10 mouse cellular contexts compared by ENCODE assay signal in the genomic region with DNA sequence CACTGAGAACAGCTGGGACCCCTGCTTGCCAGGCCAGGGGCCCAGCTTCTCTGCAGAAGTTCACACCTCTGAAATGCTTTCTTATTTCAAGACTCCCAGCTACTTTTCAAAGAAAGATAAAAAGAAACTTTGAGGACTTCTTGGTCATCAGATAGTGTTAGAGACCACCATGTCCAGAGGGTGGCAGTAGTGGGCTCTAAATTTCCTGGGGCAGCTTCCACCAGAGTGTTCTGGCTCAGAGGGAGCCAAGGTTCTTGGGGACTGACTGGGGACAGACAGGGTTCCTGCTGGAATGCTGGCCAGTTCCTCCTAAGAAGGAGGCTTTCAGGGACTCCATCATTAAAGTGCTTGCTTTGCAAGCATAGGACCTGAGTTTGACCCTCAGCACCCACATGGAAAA. TPM values are rescaled to one million over a fixed set of nuclear protein-coding genes. Genes with fewer than 3 reads are reported as not detected.
A peak's percentile ranks its signal among the peaks of the same experiment; 100 is the strongest.
DNase-seq lines count a peak whose midpoint lies in the region; ATAC-seq and TF ChIP-seq lines count a peak whose summit lies in the region.
"Had no signal": no experiment of that assay in that cellular context is flagged by ENCODE, and none has a peak within 500 bp of the region (broad histone marks: within the 10 kb centered on the region; RNA-seq: fewer than 3 reads in every experiment).

No protein-coding gene starts in this region.

- no peaks in the 10 kb centered on the region for H3K27me3 ChIP-seq in kidney, postnatal 0 days (ENCODE audit: insufficient read depth, low read length)
- H3K27me3 ChIP-seq in kidney, embryonic 15.5 days = no peaks in the 10 kb centered on the region; the same call in 1 of the 2 replicates
- 0 out of 2 replicates have a peak, but pooled peaks cover 2% of the 10 kb centered on the region for H3K27me3 ChIP-seq in intestine, embryonic 15.5 days (replicated peaks)

- no peaks in the 10 kb centered on the region for H3K36me3 ChIP-seq in kidney, postnatal 0 days (ENCODE audit: insufficient read depth, low read length)
- H3K36me3 ChIP-seq in kidney, embryonic 15.5 days = no peaks in the 10 kb centered on the region
- H3K36me3 ChIP-seq in intestine, embryonic 15.5 days = no peaks in the 10 kb centered on the region

- H3K4me2 ChIP-seq in kidney, postnatal 0 days (ENCODE audit: low read length) = no peak overlapping the region
- no peak overlapping the region for H3K4me2 ChIP-seq in kidney, embryonic 15.5 days
- no peak overlapping the region for H3K4me2 ChIP-seq in intestine, embryonic 15.5 days (replicated peaks)

- peak; percentile 13 to 53 for DNase-seq in adrenal gland, adult (ENCODE audit: inconsistent age in 2 of 2, low spot score in 1 of 2)
- no peak for DNase-seq in adrenal gland, adult 18-20 months (ENCODE audit: low spot score in 2 of 2)
- DNase-seq in kidney, postnatal 0 days (ENCODE audit: low spot score) = peak; percentile 45
- DNase-seq in thymus, postnatal 0 days (ENCODE audit: low spot score) = peak; percentile 23
- DNase-seq in thymus, postnatal 36 days = no peak

- no peak overlapping the region for H3K27ac ChIP-seq in kidney, postnatal 0 days
- no peak overlapping the region for H3K27ac ChIP-seq in kidney, embryonic 15.5 days
- H3K27ac ChIP-seq in intestine, embryonic 15.5 days = no peak overlapping the region

- no peak for ATAC-seq in kidney, postnatal 0 days (replicated peaks; ENCODE audit: low FRiP score, low read depth)
- no peak for ATAC-seq in kidney, embryonic 15.5 days (replicated peaks; ENCODE audit: low FRiP score)
- ATAC-seq in megakaryocyte-erythroid progenitor cell, adult 5-6 weeks (replicated peaks; ENCODE audit: low FRiP score, low TSS enrichment, poor library complexity, severe bottlenecking) = 0 out of 2 replicates have a peak, but pooled peaks have one; percentile 30
- no peak for ATAC-seq in intestine, embryonic 15.5 days

- peak; percentile 54 for TF ChIP-seq CTCF in kidney, postnatal 0 days (IDR thresholded peaks at IDR 0.05; ENCODE audit: low read depth)

- no peak overlapping the region for H3K9ac ChIP-seq in kidney, postnatal 0 days (ENCODE audit: low read depth, low read length)
- H3K9ac ChIP-seq in kidney, embryonic 15.5 days = no peak overlapping the region
- H3K9ac ChIP-seq in intestine, embryonic 15.5 days = no peak overlapping the region

- no peaks in the 10 kb centered on the region for H3K4me1 ChIP-seq in kidney, postnatal 0 days (replicated peaks; ENCODE audit: insufficient read depth, low read length)
- no peaks in the 10 kb centered on the region for H3K4me1 ChIP-seq in kidney, embryonic 15.5 days
- no peaks in the 10 kb centered on the region for H3K4me1 ChIP-seq in intestine, embryonic 15.5 days (replicated peaks)

- no peaks in the 10 kb centered on the region for H3K9me3 ChIP-seq in kidney, postnatal 0 days (replicated peaks; ENCODE audit: low read length)
- H3K9me3 ChIP-seq in kidney, embryonic 15.5 days (replicated peaks) = no peaks in the 10 kb centered on the region
- H3K9me3 ChIP-seq in intestine, embryonic 15.5 days = no peaks in the 10 kb centered on the region

- no peak overlapping the region for H3K4me3 ChIP-seq in kidney, postnatal 0 days (replicated peaks; ENCODE audit: low read depth, low read length)
- H3K4me3 ChIP-seq in kidney, embryonic 15.5 days (replicated peaks) = no peak overlapping the region
- no peak overlapping the region for H3K4me3 ChIP-seq in intestine, embryonic 15.5 days (replicated peaks)

RNA-seq across cellular contexts. Expression of a gene that starts 31.8 kb away (rescaled TPM):
- total RNA-seq in adrenal gland, adult 18-20 months (2021) = 1 to 10 TPM in 1 of 2 experiments, under 1 TPM in 1; 0.70 to 2.8 TPM
- polyA plus RNA-seq in kidney, postnatal 0 days (2015; fragmentation: Nextera tagmentation; extraction: Ambion mirVana) = 0.05 TPM in 1 of 2 replicates, not detected in the other
- 0.06 TPM in 1 of 2 replicates, not detected in the other for polyA plus RNA-seq in kidney, embryonic 15.5 days (2015; fragmentation: Nextera tagmentation; extraction: Ambion mirVana)
- polyA plus RNA-seq in thymus, postnatal 0 days (2015; fragmentation: Nextera tagmentation; extraction: Ambion mirVana) = 0.10 TPM in 1 of 2 replicates, not detected in the other
- total RNA-seq in megakaryocyte-erythroid progenitor cell, adult 5-6 weeks (2014; fragmentation: Nextera tagmentation) = not detected in 2 replicates
- not detected in 2 replicates for total RNA-seq in megakaryocyte-erythroid progenitor cell, adult 5-6 weeks (2017)
- 0.09 TPM in 1 of 2 replicates, not detected in the other for polyA plus RNA-seq in intestine, embryonic 15.5 days (2015; fragmentation: Nextera tagmentation; extraction: Ambion mirVana)
- polyA plus RNA-seq: C2C12; large intestine, adult 2 months had no signal

RNA-seq across cellular contexts. Expression of a gene that starts 36.5 kb away (rescaled TPM):
- 1 to 10 TPM in 1 of 2 experiments, under 1 TPM in 1; 0.36 to 1.2 TPM for total RNA-seq in adrenal gland, adult 18-20 months (2021)
- 2.2 and 2.7 TPM in 2 replicates for polyA plus RNA-seq in kidney, postnatal 0 days (2015; fragmentation: Nextera tagmentation; extraction: Ambion mirVana)
- 2.1 and 2.7 TPM in 2 replicates for polyA plus RNA-seq in kidney, embryonic 15.5 days (2015; fragmentation: Nextera tagmentation; extraction: Ambion mirVana)
- polyA plus RNA-seq in thymus, postnatal 0 days (2015; fragmentation: Nextera tagmentation; extraction: Ambion mirVana) = 1.5 and 1.9 TPM in 2 replicates
- total RNA-seq in megakaryocyte-erythroid progenitor cell, adult 5-6 weeks (2014; fragmentation: Nextera tagmentation) = not detected in 2 replicates
- total RNA-seq in megakaryocyte-erythroid progenitor cell, adult 5-6 weeks (2017) = not detected in 2 replicates
- polyA plus RNA-seq in intestine, embryonic 15.5 days (2015; fragmentation: Nextera tagmentation; extraction: Ambion mirVana) = 0.63 and 1.1 TPM in 2 replicates

Comparison
In these comparisons a context has a peak if more than half of its experiments do, and no peak if none do; other contexts are left out.
1. DNase-seq: peak in adrenal gland, adult (2 of 2), kidney, postnatal 0 days (single experiment) and thymus, postnatal 0 days (single experiment); none in adrenal gland, adult 18-20 months (0 of 2) and thymus, postnatal 36 days (0 of 2).